Mouse (Mus musculus) hindbrain, embryonic 15.5 days (tissue): ENCODE measurements around the gene Xpo6. TPM values are rescaled to one million over a fixed set of nuclear protein-coding genes. Genes with fewer than 3 reads are reported as not detected.

ENCODE experiments used
- ATAC-seq: fragments of 200-750 bp; cut with Nextera tagmentation; 2 replicates; pipeline ENCODE4 v1.8.0; 2017; ENCODE audit warnings: low read depth, moderate number of reproducible peaks, moderate TSS enrichment; ENCODE audit not compliant: low FRiP score
- H3K27ac ChIP-seq: fragments of 300-500 bp; sonication (generic); replicated peaks from 2 replicates; pipeline ENCODE4 v1.5.1; 2015; ENCODE audit warnings: mild to moderate bottlenecking, inconsistent platforms
- H3K27me3 ChIP-seq: fragments of 300-500 bp; sonication (generic); 2 replicates; pipeline ENCODE4 v1.6.1; 2015; ENCODE audit warnings: control low read depth, inconsistent platforms
- H3K36me3 ChIP-seq: fragments of 300-500 bp; sonication (generic); 2 replicates; pipeline ENCODE4 v1.6.1; 2015; ENCODE audit warnings: control low read depth, inconsistent platforms
- H3K4me1 ChIP-seq: fragments of 300-500 bp; sonication (generic); replicated peaks from 2 replicates; pipeline ENCODE4 v1.6.1; 2015; ENCODE audit warnings: control low read depth, inconsistent platforms
- H3K4me2 ChIP-seq: fragments of 300-500 bp; sonication (generic); 2 replicates; pipeline ENCODE4 v1.6.1; 2015; ENCODE audit warnings: moderate library complexity, mild to moderate bottlenecking, inconsistent platforms
- H3K4me3 ChIP-seq: fragments of 300-500 bp; sonication (generic); 2 replicates; pipeline ENCODE4 v1.5.1; 2015; ENCODE audit warnings: mild to moderate bottlenecking, inconsistent platforms
- H3K9ac ChIP-seq: fragments of 300-500 bp; sonication (generic); 2 replicates; pipeline ENCODE4 v1.6.1; 2015; ENCODE audit warnings: inconsistent platforms
- H3K9me3 ChIP-seq: fragments of 300-500 bp; sonication (generic); 2 replicates; pipeline ENCODE4 v1.6.1; 2016; ENCODE audit warnings: control low read depth, inconsistent platforms
- WGBS: fragments of 180-500 bp; shearing (Covaris S2); methylation state at CpG from one replicate; pipeline ENCODE4 v1.1.7; 2015; 5-methylcytosine and 5-hydroxymethylcytosine counted together
- polyA plus RNA-seq: library from polyadenylated mRNA; unstranded; fragments of >200 nt; fragmentation: Nextera tagmentation; extraction: Ambion mirVana; gene quantifications from 2 replicates; pipeline ENCODE4 v1.2.1, GENCODE M21; 2015

The Xpo6 gene
- polyA plus RNA-seq, 1 experiment from 2014 or later, result 55.6 TPM

DNA sequence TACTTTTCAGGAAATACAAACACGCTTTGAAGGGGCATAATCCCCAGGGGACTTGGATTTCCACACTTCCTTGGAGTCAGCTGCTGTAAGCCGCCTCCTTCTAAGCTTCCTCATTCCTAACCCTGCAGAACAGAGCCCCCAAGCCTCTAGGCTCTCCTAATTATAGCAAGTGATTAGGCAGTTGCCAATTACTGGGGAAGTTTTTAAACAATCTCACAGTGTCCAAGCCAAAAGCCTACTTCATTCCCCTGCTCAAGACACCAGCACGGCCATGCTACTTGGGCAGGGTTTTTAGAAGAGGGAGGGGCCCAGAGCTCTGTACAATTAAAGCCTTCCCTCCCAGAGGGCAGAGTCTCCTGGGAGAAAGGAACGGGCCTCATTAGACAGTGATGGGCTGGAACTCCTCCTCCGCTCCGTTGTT, 114.0 kb downstream of the Xpo6 start:
- Histone ChIP-seq H3K27me3 (peaks cover 12% of the 10 kb centered on the region; the same call in 1 of the 2 replicates), H3K9ac (no peak overlapping the region), H3K27ac (no peak overlapping the region), H3K4me2 (no peak overlapping the region), H3K36me3 (no peaks in the 10 kb centered on the region), H3K9me3 (no peaks in the 10 kb centered on the region), H3K4me3 (no peak overlapping the region), H3K4me1 (peaks cover 39% of the 10 kb centered on the region)
- no peak for ATAC-seq
- 16% methylated on average over 6 of the region's 6 CpGs for WGBS

DNA sequence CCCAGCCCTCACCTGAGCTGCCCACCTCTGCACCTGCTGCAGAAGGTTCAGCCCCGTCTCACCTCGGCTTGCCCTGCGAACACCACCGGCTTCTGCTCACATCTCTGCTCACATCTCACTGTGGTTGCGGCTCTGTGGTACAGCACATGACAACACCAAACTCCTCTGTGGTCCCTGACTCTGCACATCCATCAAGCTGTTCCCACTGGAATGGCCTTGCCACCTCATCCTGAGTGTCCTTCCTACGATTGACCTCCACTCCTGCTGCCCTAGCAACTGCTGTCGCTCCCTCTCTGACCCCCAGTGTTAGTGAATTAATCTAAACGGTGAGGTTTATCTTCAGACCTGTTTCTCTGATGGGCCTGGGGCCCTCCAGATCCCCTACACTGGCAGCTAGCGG, 115.1 kb downstream of the Xpo6 start:
- H3K9me3 ChIP-seq, result no peaks in the 10 kb centered on the region
- H3K4me2 ChIP-seq, result no peak overlapping the region
- no peak overlapping the region for H3K27ac ChIP-seq
- no peak for ATAC-seq
- 91% methylated on average over 9 of the region's 9 CpGs for WGBS
- H3K36me3 ChIP-seq, result no peaks in the 10 kb centered on the region
- no peak overlapping the region for H3K9ac ChIP-seq
- H3K4me3 ChIP-seq, result no peak overlapping the region
- peaks cover 16% of the 10 kb centered on the region; the same call in 1 of the 2 replicates for H3K27me3 ChIP-seq
- H3K4me1 ChIP-seq, result peaks cover 48% of the 10 kb centered on the region

DNA sequence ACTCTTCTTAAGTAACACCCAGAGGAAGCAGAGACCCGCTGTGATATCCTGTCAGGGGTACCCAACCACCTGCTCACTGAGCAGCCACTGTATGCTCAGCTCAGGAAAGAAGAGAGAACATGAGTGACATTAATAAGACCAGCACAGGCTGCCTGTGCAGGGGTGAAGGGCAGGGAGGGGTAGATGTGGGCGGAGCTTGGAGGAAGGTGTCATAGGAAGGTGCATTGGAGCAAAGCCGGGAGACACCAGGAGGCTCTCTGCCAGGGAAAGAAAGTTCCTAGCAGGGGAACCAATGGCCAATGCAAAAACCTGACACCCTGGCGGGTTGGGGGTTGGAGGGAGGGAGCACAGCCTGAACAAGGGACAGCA, 116.3 kb downstream of the Xpo6 start:
- 16% methylated on average over 4 of the region's 4 CpGs for WGBS
- Histone ChIP-seq H3K4me2 (peak overlapping the region; percentile 95; the same call in 1 of the 2 replicates), H3K4me1 (peaks cover 56% of the 10 kb centered on the region)

DNA sequence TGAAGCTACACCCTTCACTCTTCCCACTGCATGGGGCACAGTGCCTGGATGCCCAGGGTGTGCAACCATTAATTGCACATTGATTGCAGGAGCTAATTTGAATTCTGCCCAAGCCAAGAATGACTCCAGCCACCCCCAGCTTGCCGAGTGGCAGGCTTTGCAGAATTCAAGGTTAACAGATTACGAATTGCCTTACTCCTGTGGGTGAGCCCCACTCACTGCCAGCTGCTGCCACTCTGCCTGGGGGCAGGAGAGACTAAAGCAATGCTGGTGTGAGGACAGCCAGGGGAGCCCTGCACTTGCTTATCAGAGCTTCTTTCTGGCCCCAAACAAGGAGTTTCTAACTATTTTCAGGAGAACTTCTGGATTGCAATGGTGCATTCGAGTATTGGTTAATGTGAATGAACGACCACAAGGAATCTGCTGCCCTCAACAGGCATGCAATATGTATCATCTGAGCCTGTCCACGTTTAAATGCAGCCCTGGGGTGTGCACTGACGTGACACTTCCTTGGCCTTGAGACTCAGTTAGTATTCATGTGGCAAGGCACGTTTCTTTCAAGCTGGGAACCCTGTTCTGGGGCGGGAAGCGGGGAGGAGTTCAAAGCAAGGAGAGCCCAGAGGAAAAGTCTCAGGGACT, 116.8 kb downstream of the Xpo6 start:
- Histone ChIP-seq H3K4me2 (peak overlapping the region; percentile 95; the same call in 1 of the 2 replicates), H3K9ac (no peak overlapping the region), H3K36me3 (no peaks in the 10 kb centered on the region), H3K27me3 (peaks cover 20% of the 10 kb centered on the region; the same call in 1 of the 2 replicates), H3K4me1 (peaks cover 56% of the 10 kb centered on the region), H3K4me3 (no peak overlapping the region), H3K27ac (0 out of 2 replicates have a peak overlapping the region, but pooled peaks have one; percentile 16), H3K9me3 (no peaks in the 10 kb centered on the region)
- 11% methylated on average over 9 of the region's 9 CpGs for WGBS
- ATAC-seq, result no peak

More for the DNA sequence above, 116.3 kb downstream of the Xpo6 start:
- peaks cover 20% of the 10 kb centered on the region; the same call in 1 of the 2 replicates for H3K27me3 ChIP-seq
- ATAC-seq, result no peak
- H3K9ac ChIP-seq, result no peak overlapping the region
- H3K4me3 ChIP-seq, result no peak overlapping the region
- H3K27ac ChIP-seq, result no peak overlapping the region
- H3K9me3 ChIP-seq, result no peaks in the 10 kb centered on the region
- H3K36me3 ChIP-seq, result no peaks in the 10 kb centered on the region

DNA sequence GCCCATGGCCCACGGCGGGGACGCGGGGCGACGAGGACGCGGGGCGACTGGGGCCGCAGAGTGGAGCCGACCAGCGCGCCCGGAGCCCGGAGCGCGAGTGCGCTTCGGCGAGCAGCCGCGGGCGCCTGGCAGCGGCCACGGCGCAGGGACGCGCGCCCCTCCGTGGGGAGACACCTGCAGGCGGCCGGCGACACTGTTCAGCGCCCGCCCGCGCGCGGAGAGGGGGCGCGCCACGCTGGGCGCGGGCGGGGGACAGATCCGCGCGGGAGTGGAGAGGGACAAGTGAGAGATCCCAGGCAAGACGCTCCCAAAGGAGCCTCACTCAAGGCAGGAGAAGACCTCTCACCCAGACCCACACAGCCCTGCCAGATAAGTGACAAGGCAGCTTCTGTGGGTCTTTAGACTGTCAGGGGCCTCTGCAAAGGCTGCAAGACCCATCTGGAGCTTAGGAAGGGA, 118.0 kb downstream of the Xpo6 start, which contains the start of gene Gsg1l:
Gsg1l (minus strand) TSS at position 126 of the 456 bp plus-strand sequence.
- H3K9ac ChIP-seq, result peak within 1 kb of the TSS; percentile 74
- peak; percentile 62 for ATAC-seq
- peak within 1 kb of the TSS; percentile 74 for H3K4me3 ChIP-seq
- under 1% methylated on average over 39 of the region's 49 CpGs for WGBS
- peak within 1 kb of the TSS; percentile 66 for H3K27ac ChIP-seq
- H3K27me3 ChIP-seq, result peaks cover 20% of the 10 kb centered on the region; the same call in 1 of the 2 replicates
- H3K4me2 ChIP-seq, result peak within 1 kb of the TSS; percentile 95
- H3K9me3 ChIP-seq, result no peaks in the 10 kb centered on the region
- no peaks in the 10 kb centered on the region for H3K36me3 ChIP-seq
- peaks cover 55% of the 10 kb centered on the region for H3K4me1 ChIP-seq

DNA sequence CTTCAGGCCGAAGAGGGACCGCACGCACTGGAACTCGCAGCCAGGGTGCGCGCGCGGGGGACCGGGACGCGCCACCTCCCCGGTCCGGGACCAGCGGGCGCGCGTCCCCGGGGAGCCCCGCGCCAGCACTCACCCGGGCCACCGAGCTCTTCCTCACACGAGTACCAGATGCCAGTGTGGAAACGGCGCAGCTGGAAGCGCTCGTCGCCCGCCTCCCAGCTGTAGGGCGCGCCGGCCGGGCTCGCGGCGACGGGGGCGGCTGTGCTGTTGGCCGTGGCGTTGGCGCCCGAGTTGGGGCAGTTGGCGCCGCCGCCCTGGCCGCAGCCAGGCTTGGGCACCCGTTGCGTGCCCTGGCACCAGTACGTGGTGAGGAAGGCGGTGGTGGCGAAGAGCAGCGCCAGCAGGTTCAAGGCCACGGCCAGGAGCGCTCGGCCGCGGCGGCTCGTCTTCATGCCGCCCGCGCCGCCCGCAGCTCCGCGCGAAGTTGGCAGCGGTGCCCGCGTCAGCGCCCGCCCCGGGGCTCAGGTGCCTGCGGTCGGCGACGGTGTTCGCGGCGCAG, 118.5 kb downstream of the Xpo6 start:
- Histone ChIP-seq H3K4me1 (peaks cover 50% of the 10 kb centered on the region), H3K9ac (peak overlapping the region; percentile 74), H3K27me3 (peaks cover 20% of the 10 kb centered on the region; the same call in 1 of the 2 replicates), H3K27ac (peak overlapping the region; percentile 66), H3K4me2 (peak overlapping the region; percentile 95), H3K36me3 (no peaks in the 10 kb centered on the region), H3K9me3 (no peaks in the 10 kb centered on the region), H3K4me3 (peak overlapping the region; percentile 74)
- peak; percentile 31; the same call in 1 of the 2 replicates for ATAC-seq
- 2% methylated on average over 67 of the region's 80 CpGs for WGBS

DNA sequence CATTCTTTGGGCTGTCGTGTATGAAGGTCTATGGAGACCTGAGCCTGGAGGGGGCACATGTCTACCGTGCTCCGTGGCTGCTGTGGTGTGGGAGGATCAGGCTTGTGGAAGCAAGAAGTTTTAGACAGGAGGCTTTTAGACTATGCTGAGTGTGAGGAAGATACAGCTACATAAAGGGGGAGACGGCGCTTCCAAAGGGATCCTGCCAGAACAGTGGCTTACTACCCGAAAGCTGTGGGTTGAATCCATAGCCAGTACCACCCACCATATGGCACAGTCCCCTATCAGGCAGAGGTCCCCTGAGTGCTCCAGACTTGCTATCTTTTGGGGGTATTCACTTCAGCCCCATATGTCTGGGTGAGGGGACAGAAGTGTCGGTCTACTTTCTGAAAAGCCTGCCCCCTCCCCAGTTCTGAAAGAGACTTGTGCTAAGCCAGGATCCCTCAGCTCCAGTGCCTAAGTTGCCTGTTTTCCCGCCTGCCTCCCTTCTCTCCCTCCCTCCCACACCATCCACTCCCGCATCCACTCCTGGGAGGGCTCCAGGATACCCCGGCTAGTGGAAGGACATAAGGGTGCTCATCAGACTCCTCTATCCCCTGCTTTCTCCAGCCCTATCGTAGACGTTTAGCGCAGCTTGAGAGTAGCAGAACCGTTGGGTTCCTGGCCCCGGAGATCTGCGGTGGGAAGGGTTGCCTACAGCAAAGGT, 119.2 kb downstream of the Xpo6 start:
- peaks cover 44% of the 10 kb centered on the region for H3K4me1 ChIP-seq
- 0 out of 2 replicates have a peak, but pooled peaks have one; percentile 18 for ATAC-seq
- no peaks in the 10 kb centered on the region for H3K36me3 ChIP-seq
- no peaks in the 10 kb centered on the region for H3K9me3 ChIP-seq
- 15% methylated on average over 16 of the region's 16 CpGs for WGBS
- H3K27ac ChIP-seq, result peak overlapping the region; percentile 66
- H3K27me3 ChIP-seq, result peaks cover 20% of the 10 kb centered on the region; the same call in 1 of the 2 replicates
- H3K4me2 ChIP-seq, result peak overlapping the region; percentile 95
- peak overlapping the region; percentile 74 for H3K9ac ChIP-seq
- H3K4me3 ChIP-seq, result peak overlapping the region; percentile 74

DNA sequence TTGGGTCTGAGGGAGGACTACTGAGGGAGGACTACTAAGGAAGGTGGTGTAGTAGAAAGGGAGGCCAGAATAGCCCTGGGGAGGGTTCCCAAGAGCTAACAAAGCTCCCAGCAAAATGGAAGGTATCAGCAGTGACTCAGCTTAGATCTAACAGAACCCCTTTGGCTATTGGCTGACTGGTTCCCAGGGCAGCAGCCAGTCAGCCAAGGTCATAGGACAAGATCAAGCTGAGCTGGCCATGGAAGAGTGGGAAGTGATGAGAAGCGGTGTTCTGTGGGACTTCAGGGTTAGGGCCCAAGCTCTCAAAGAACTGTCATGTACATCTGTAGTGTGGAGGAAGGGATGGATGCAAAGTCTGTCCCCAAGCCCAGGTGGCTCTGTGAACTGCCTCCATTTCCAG, 123.4 kb downstream of the Xpo6 start:
- Histone ChIP-seq H3K36me3 (no peaks in the 10 kb centered on the region), H3K4me3 (no peak overlapping the region), H3K9me3 (no peaks in the 10 kb centered on the region), H3K4me2 (no peak overlapping the region), H3K27ac (no peak overlapping the region), H3K27me3 (0 out of 2 replicates have a peak, but pooled peaks cover 8% of the 10 kb centered on the region), H3K4me1 (peaks cover 23% of the 10 kb centered on the region), H3K9ac (no peak overlapping the region)
- 97% methylated on average over 1 of the region's 1 CpGs for WGBS
- no peak for ATAC-seq

DNA sequence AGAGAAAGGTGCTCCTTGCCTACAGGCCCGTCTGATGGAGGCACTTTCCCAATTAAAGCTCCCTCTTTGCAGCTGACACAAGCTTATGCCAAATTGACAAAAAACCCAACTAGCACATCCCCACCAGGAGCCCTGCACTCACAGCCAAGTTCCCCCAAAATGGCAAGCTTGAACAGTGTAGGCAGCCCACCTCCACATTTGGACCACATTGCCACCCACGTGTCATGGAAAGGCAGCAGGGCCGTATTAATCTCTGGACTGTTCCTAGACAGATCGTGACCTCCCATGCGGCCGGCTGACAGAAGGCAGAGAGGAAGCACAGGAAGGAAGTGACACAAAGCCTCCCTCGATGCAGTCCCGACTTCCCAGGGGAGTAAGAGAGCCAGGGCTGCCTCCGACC, 125.2 kb downstream of the Xpo6 start:
- Histone ChIP-seq H3K27me3 (0 out of 2 replicates have a peak, but pooled peaks cover 4% of the 10 kb centered on the region), H3K36me3 (no peaks in the 10 kb centered on the region), H3K4me3 (no peak overlapping the region), H3K9me3 (no peaks in the 10 kb centered on the region), H3K27ac (no peak overlapping the region), H3K9ac (no peak overlapping the region), H3K4me1 (peaks cover 9% of the 10 kb centered on the region; the same call in 1 of the 2 replicates), H3K4me2 (no peak overlapping the region)
- no peak for ATAC-seq
- WGBS, result 71% methylated on average over 9 of the region's 9 CpGs

DNA sequence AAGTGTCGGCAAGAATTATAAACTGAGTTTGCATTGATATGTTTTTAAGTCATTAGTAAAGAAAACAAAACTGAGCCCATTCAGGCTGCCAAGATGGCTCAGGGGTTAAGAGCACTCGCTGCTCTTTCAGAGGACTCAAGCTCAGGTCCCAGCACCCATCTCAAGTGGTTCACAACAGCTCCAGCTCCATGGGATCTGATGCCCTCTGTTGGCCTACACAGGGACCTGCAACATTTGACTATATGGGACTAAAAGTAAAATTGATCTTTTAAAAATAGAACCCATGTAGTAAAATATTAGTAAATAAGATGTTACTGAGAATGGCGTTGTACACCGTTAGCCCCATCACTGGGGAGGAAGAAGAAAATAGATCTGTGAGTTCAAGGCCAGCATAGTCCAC, 130.0 kb downstream of the Xpo6 start:
- Histone ChIP-seq H3K27ac (no peak overlapping the region), H3K4me3 (no peak overlapping the region), H3K36me3 (no peaks in the 10 kb centered on the region), H3K27me3 (no peaks in the 10 kb centered on the region), H3K9me3 (no peaks in the 10 kb centered on the region), H3K4me2 (no peak overlapping the region), H3K9ac (no peak overlapping the region), H3K4me1 (no peaks in the 10 kb centered on the region)
- no peak for ATAC-seq
- 97% methylated on average over 4 of the region's 4 CpGs for WGBS

DNA sequence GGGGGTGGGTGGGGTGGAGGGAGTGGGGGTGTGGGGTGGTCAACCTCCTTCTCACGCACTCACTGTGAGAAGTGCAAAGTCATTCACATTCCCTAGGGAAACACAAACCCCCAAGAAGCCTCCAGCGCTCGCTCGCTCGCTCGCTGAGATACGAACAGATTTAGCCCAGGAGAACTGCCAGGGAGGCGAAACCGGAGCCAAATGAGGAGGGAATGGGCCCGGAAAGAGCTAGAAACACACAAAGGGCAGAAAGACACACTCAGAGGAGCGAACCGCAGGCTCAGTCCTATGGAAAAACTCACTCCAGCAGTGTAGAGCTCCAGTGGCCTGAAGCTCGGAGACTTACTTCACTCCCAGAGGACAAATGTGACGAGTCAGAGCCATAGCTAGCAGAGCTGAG, 133.5 kb downstream of the Xpo6 start:
- Histone ChIP-seq H3K27me3 (no peaks in the 10 kb centered on the region), H3K36me3 (no peaks in the 10 kb centered on the region), H3K9me3 (no peaks in the 10 kb centered on the region), H3K27ac (no peak overlapping the region; the same call in 1 of the 2 replicates), H3K4me2 (no peak overlapping the region), H3K4me3 (no peak overlapping the region), H3K9ac (no peak overlapping the region), H3K4me1 (peaks cover 8% of the 10 kb centered on the region)
- 45% methylated on average over 14 of the region's 14 CpGs for WGBS
- peak; percentile 63 for ATAC-seq
